Mouse (Mus musculus) lung, postnatal 25 days (tissue): ENCODE measurements at regions not wholly inside any gene's neighbourhood (a gene's known extent, or its start where the extent isn't known, plus 50 kb on each side); places are given as distances from the start of the nearest gene placed in this dataset.
"Not testable (repeated sequence)": the region's sequence is repeated elsewhere in the genome, so short reads cannot be mapped to it uniquely, and the experiment has no call there.

Experiments used
- DNase-seq: peaks from one replicate; pipeline ENCODE4 v3.0.0; 2022; ENCODE audit warnings: low spot score

GRCm38 (mm10) chr15:32749971-32750370 is 505.4 kb downstream of the Sema5a start:
- DNase-seq, result no peak

- DNase-seq, result no peak
Observed at GRCm38 (mm10) chr15:32751991-32752390, 507.4 kb downstream of the Sema5a start.

- no peak for DNase-seq
Observed at GRCm38 (mm10) chr15:32760141-32760540, 515.5 kb downstream of the Sema5a start.

- DNase-seq, result peak; percentile 17
Observed at GRCm38 (mm10) chr15:32766011-32766701, 521.5 kb downstream of the Sema5a start.

- no peak for DNase-seq
Observed at GRCm38 (mm10) chr15:32766746-32767471, 522.3 kb downstream of the Sema5a start.

GRCm38 (mm10) chr15:32778226-32778598 is 533.6 kb downstream of the Sema5a start:
- DNase-seq, result not testable (repeated sequence)

- DNase-seq, result peak; percentile 75
Observed at GRCm38 (mm10) chr15:32778599-32779273, 534.1 kb downstream of the Sema5a start.

DNA sequence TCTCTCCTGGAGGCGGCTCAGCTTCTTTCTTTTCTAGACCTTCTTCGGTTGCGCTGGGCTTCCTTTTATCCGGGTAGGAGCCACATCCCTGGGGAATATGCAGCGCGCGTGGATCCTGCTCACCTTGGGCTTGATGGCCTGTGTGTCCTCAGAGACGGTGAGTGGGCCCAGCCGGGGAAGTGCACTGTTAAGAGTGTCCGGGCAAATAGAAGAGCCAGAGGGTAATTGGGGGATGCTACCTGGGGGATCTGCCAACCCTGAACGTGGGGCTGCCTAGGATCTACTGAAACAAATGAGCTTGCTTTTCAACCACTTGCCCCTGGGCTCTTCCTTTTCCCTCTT is 534.6 kb downstream of the Sema5a start:
- DNase-seq, result not testable (repeated sequence)

GRCm38 (mm10) chr15:32781609-32782008 is 537.0 kb downstream of the Sema5a start:
- DNase-seq, result not testable (repeated sequence)

GRCm38 (mm10) chr15:32799222-32799621 is 554.6 kb downstream of the Sema5a start:
- DNase-seq, result no peak

- DNase-seq, result no peak
Observed at GRCm38 (mm10) chr15:32810849-32811632, 566.4 kb downstream of the Sema5a start.

- DNase-seq, result no peak
Observed at GRCm38 (mm10) chr15:32839966-32840365, 595.4 kb downstream of the Sema5a start.
